Mouse (Mus musculus): ENCODE data around the gene 4930412O13Rik. TPM values are rescaled to one million over a fixed set of nuclear protein-coding genes. Genes with fewer than 3 reads are reported as not detected.

Gene 4930412O13Rik
- polyA plus RNA-seq, 2 experiments = not detected

DNA sequence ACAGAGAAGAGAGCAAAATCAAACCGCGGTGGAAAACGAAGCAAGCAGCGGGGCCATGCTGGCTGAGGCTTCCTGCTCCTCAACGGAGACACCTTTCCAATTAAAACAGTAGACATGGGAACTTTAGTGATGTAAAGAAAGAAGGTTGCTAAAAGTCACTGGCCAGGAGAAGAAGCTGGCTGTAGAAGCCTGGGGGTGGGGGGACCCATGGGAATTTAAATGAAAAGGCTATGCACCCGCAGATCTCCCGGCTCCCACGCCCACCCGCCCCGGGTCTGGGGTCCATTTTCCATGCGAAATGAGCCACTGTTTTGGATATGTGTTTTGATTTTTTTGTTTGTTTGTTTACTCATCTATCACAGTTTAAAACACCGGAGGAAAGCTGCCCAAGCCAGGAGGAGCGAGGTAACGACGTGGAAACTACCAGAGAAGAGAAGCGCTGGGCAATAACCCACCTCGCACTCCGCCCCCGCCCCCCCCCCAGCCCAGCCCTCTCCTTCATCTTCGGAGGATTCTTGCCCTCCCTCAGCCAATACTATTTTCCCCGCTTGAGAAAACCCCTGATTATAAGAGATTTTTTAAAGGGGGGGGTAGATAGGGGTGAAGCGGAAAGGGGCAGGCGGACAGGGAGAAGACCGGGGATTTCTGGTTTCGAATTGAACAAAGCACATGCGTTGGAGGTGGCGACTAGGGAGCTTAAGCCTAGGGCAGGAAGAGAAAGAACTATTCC, 2.9 kb downstream of the 4930412O13Rik start:
- no peak for ATAC-seq (ENCODE audit: insufficient read depth)
- Histone ChIP-seq H3K4me1 (replicated peaks; ENCODE audit: control insufficient read depth in 2 of 2, insufficient read depth in 2 of 2, low read length in 1 of 2) (no peaks in the 10 kb centered on the region), H3K9ac (replicated peaks) (no peak overlapping the region), H3K4me2 (ENCODE audit: low read depth) (peak overlapping the region; percentile 34), H3K4me3 (ENCODE audit: insufficient read depth in 1 of 2, low read depth in 2 of 2, low read length in 2 of 2) (peak overlapping the region in 1 of 2 experiments; percentile 14; a peak in 1 of 4 replicates), H3K27me3 (ENCODE audit: control insufficient read depth, insufficient read depth, low read length) (peaks cover 97% of the 10 kb centered on the region), H3K27ac (no peak overlapping the region), H3K9me3 (ENCODE audit: control insufficient read depth, low read length) (no peaks in the 10 kb centered on the region), H3K36me3 (replicated peaks; ENCODE audit: control insufficient read depth, insufficient read depth, low read depth) (no peaks in the 10 kb centered on the region)
- DNase-seq (ENCODE audit: low read depth in 3 of 3, low spot score in 3 of 3) = no peak
- 1% methylated on average over 27 of the region's 27 CpGs for WGBS (ENCODE audit: insufficient replicate concordance)
- no peak for TF ChIP-seq CTCF (IDR thresholded peaks at IDR 0.05; ENCODE audit: low read depth)
- TF ChIP-seq EP300 (IDR thresholded peaks at IDR 0.05; ENCODE audit: low read depth) = no peak

- DNase-seq (ENCODE audit: low read depth in 3 of 3, low spot score in 3 of 3) = no peak
- peak overlapping the region; percentile 34; the same call in 1 of the 2 replicates for H3K4me2 ChIP-seq (ENCODE audit: low read depth)
- no peak overlapping the region for H3K9ac ChIP-seq (replicated peaks)
- peaks cover 0 to 4% of the 10 kb centered on the region in 2 experiments; a peak in 2 of 4 replicates for H3K4me1 ChIP-seq (replicated peaks; ENCODE audit: control insufficient read depth in 2 of 2, insufficient read depth in 2 of 2, low read length in 1 of 2)
- H3K27ac ChIP-seq = no peak overlapping the region
- no peak for TF ChIP-seq EP300 (IDR thresholded peaks at IDR 0.05; ENCODE audit: low read depth)
- TF ChIP-seq CTCF (IDR thresholded peaks at IDR 0.05; ENCODE audit: low read depth) = no peak
- peak overlapping the region in 1 of 2 experiments; percentile 14; a peak in 1 of 4 replicates for H3K4me3 ChIP-seq (ENCODE audit: insufficient read depth in 1 of 2, low read depth in 2 of 2, low read length in 2 of 2)
- H3K27me3 ChIP-seq (ENCODE audit: control insufficient read depth, insufficient read depth, low read length) = peaks cover 97% of the 10 kb centered on the region
- no peaks in the 10 kb centered on the region for H3K9me3 ChIP-seq (ENCODE audit: control insufficient read depth, low read length)
- no peak for ATAC-seq (ENCODE audit: insufficient read depth)
- H3K36me3 ChIP-seq (replicated peaks; ENCODE audit: control insufficient read depth, insufficient read depth, low read depth) = no peaks in the 10 kb centered on the region
- WGBS (ENCODE audit: insufficient replicate concordance) = 13% methylated on average over 15 of the region's 15 CpGs
These were observed 3.6 kb downstream of the 4930412O13Rik start for GRCm38 (mm10) chr2:9884533-9885216.

- ATAC-seq (ENCODE audit: insufficient read depth) = no peak
- Histone ChIP-seq H3K27me3 (ENCODE audit: control insufficient read depth, insufficient read depth, low read length) (peaks cover 97% of the 10 kb centered on the region), H3K27ac (no peak overlapping the region), H3K4me2 (ENCODE audit: low read depth) (no peak overlapping the region), H3K36me3 (replicated peaks; ENCODE audit: control insufficient read depth, insufficient read depth, low read depth) (no peaks in the 10 kb centered on the region), H3K9ac (replicated peaks) (no peak overlapping the region), H3K4me1 (replicated peaks; ENCODE audit: control insufficient read depth in 2 of 2, insufficient read depth in 2 of 2, low read length in 1 of 2) (peaks cover 0 to 4% of the 10 kb centered on the region in 2 experiments; a peak in 2 of 4 replicates), H3K9me3 (ENCODE audit: control insufficient read depth, low read length) (no peaks in the 10 kb centered on the region), H3K4me3 (ENCODE audit: insufficient read depth in 1 of 2, low read depth in 2 of 2, low read length in 2 of 2) (no peak overlapping the region)
- DNase-seq (ENCODE audit: low read depth in 3 of 3, low spot score in 3 of 3) = no peak
- TF ChIP-seq CTCF (IDR thresholded peaks at IDR 0.05; ENCODE audit: low read depth) = no peak
- TF ChIP-seq EP300 (IDR thresholded peaks at IDR 0.05; ENCODE audit: low read depth) = no peak
- 18% methylated on average over 14 of the region's 14 CpGs for WGBS (ENCODE audit: insufficient replicate concordance)
These were observed 4.2 kb downstream of the 4930412O13Rik start for GRCm38 (mm10) chr2:9885217-9885770.

GRCm38 (mm10) chr2:9886031-9886430, 5.0 kb downstream of the 4930412O13Rik start:
- WGBS (ENCODE audit: insufficient replicate concordance) = 30% methylated on average over 3 of the region's 3 CpGs
- Histone ChIP-seq H3K27ac (no peak overlapping the region), H3K4me3 (ENCODE audit: insufficient read depth in 1 of 2, low read depth in 2 of 2, low read length in 2 of 2) (no peak overlapping the region), H3K27me3 (ENCODE audit: control insufficient read depth, insufficient read depth, low read length) (peaks cover 97% of the 10 kb centered on the region), H3K9ac (replicated peaks) (no peak overlapping the region), H3K9me3 (ENCODE audit: control insufficient read depth, low read length) (no peaks in the 10 kb centered on the region), H3K36me3 (replicated peaks; ENCODE audit: control insufficient read depth, insufficient read depth, low read depth) (no peaks in the 10 kb centered on the region), H3K4me1 (replicated peaks; ENCODE audit: control insufficient read depth in 2 of 2, insufficient read depth in 2 of 2, low read length in 1 of 2) (peaks cover 0 to 4% of the 10 kb centered on the region in 2 experiments; a peak in 2 of 4 replicates), H3K4me2 (ENCODE audit: low read depth) (no peak overlapping the region)
- DNase-seq (ENCODE audit: low read depth in 3 of 3, low spot score in 3 of 3) = no peak
- no peak for TF ChIP-seq EP300 (IDR thresholded peaks at IDR 0.05; ENCODE audit: low read depth)
- no peak for TF ChIP-seq CTCF (IDR thresholded peaks at IDR 0.05; ENCODE audit: low read depth)
- no peak for ATAC-seq (ENCODE audit: insufficient read depth)
